Mouse (Mus musculus): ENCODE data around the gene Gm49388. TPM values are rescaled to one million over a fixed set of nuclear protein-coding genes. Genes with fewer than 3 reads are reported as not detected.

Gm49388 gene
- total RNA-seq, 1 experiment = 1.9 TPM

DNA sequence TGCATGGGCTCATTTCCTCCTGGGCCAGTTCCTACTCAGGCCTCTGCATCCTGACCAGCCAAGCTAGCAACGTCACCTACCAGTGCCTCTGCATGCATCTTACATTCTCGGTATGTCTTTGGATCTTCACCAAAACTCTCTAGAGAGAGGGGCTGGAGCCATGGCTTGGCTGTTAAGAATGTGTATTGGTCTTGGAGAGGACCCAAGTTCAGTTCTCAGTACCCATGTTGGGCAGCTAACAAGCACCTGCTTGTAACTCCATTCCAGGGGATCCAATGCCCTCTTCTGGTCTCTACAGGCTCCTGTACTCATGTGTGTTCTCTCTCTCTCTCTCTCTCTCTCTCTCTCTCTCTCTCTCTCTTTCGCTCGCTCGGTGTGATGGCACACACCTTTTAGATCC is 32.4 kb downstream of the Gm49388 start:
- in situ Hi-C loops (cut with MboI; ENCODE audit: low sequenced_read_pairs in 2 of 2, unreplicated experiment in 2 of 2) = no loop called here
- no peak overlapping the region for H3K4me3 ChIP-seq (ENCODE audit: insufficient read depth in 1 of 2, low read depth in 1 of 2, low read length in 2 of 2, poor library complexity in 1 of 2, severe bottlenecking in 1 of 2)
- H3K36me3 ChIP-seq (ENCODE audit: control insufficient read depth, insufficient read depth, low read length, poor library complexity, severe bottlenecking) = no peaks in the 10 kb centered on the region
- H3K9ac ChIP-seq (ENCODE audit: insufficient read depth, low read depth, low read length, poor library complexity, severe bottlenecking) = no peak overlapping the region
- H3K27ac ChIP-seq (ENCODE audit: insufficient read depth, low read depth, low read length, poor library complexity, severe bottlenecking) = no peak overlapping the region
- no peak for DNase-seq (ENCODE audit: low read depth, low spot score)
- peaks cover 1 to 14% of the 10 kb centered on the region in 2 experiments; a peak in 2 of 4 replicates for H3K4me1 ChIP-seq (ENCODE audit: control insufficient read depth in 2 of 2, insufficient read depth in 2 of 2, low read length in 2 of 2, poor library complexity in 1 of 2)
- H3K9me3 ChIP-seq (ENCODE audit: control insufficient read depth, insufficient read depth, low read depth, low read length) = no peaks in the 10 kb centered on the region
- TF ChIP-seq CHD2 (IDR thresholded peaks at IDR 0.05; ENCODE audit: low read depth, low read length) (no peak), HCFC1 (IDR thresholded peaks at IDR 0.05; ENCODE audit: borderline replicate concordance, insufficient read depth, low read length) (no peak), MAFK (IDR thresholded peaks at IDR 0.05; ENCODE audit: insufficient read depth, low read depth, low read length) (no peak), ZNF384 (IDR thresholded peaks at IDR 0.05; ENCODE audit: low read depth, low read length) (no peak), ZC3H11A (IDR thresholded peaks at IDR 0.05; ENCODE audit: borderline replicate concordance, low read depth, low read length) (no peak)

DNA sequence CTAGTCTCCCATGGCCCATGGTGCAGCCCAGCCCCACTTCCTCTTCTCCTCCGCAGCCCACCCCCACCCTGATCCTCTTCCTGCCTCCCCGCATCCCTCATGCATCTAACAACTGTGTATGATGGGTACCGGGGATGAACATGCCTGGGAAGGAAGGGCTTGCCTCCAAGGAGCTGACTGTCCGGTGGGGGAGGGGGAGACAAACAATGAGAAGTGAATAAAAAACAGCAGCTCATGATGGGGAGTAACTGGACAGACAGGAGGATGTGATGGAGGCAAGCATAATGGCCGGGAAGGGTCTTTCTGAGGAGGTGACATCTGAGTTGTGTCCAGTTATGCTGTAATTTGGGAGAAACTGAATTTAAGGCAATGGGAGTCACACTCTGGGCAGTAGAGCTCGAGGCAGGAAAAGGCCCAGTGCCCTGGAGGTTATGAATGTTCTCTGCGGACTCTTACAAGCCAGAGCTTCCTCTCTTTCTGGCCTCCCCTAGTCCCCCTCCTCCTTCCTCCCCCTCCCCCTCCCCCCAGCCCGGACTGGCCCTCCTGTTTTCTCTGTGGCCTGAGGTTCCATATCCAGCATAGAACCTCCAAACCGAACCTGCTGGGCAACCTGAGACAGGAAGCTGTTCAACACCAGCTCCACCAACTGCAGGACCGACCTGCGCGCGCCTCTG is 35.6 kb downstream of the Gm49388 start:
- Histone ChIP-seq H3K9ac (ENCODE audit: insufficient read depth, low read depth, low read length, poor library complexity, severe bottlenecking) (no peak overlapping the region), H3K9me3 (ENCODE audit: control insufficient read depth, insufficient read depth, low read depth, low read length) (no peaks in the 10 kb centered on the region), H3K27ac (ENCODE audit: insufficient read depth, low read depth, low read length, poor library complexity, severe bottlenecking) (no peak overlapping the region), H3K36me3 (ENCODE audit: control insufficient read depth, insufficient read depth, low read length, poor library complexity, severe bottlenecking) (no peaks in the 10 kb centered on the region), H3K4me3 (ENCODE audit: insufficient read depth in 1 of 2, low read depth in 1 of 2, low read length in 2 of 2, poor library complexity in 1 of 2, severe bottlenecking in 1 of 2) (no peak overlapping the region), H3K4me1 (ENCODE audit: control insufficient read depth in 2 of 2, insufficient read depth in 2 of 2, low read length in 2 of 2, poor library complexity in 1 of 2) (peaks cover 0 to 7% of the 10 kb centered on the region in 2 experiments; a peak in 1 of 4 replicates)
- no peak for DNase-seq (ENCODE audit: low read depth, low spot score)
- TF ChIP-seq HCFC1 (IDR thresholded peaks at IDR 0.05; ENCODE audit: borderline replicate concordance, insufficient read depth, low read length) (no peak), CHD2 (IDR thresholded peaks at IDR 0.05; ENCODE audit: low read depth, low read length) (no peak), ZNF384 (IDR thresholded peaks at IDR 0.05; ENCODE audit: low read depth, low read length) (no peak), MAFK (IDR thresholded peaks at IDR 0.05; ENCODE audit: insufficient read depth, low read depth, low read length) (no peak), ZC3H11A (IDR thresholded peaks at IDR 0.05; ENCODE audit: borderline replicate concordance, low read depth, low read length) (no peak)
- in situ Hi-C loops (cut with MboI; ENCODE audit: low sequenced_read_pairs in 2 of 2, unreplicated experiment in 2 of 2) = no loop called here

DNA sequence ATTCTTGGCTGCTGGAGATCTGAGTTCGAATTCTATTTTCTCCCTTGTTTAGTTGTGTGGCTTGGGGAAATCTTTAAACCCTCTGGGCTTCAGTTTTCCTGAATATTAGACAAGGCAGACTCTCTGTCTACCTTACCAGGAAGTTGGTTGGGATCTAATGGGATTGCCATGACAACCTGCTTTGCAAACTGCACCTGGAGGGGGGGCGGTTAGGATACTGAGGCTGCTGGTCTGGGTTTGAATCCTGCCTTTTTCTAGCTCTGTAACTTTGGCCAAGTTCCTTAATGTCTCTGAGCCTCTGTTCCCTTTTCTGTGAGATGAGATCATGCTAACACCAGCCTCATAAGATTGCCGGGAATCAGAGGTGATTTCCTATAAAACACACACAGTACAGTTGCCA is 37.1 kb downstream of the Gm49388 start:
- in situ Hi-C loops (cut with MboI; ENCODE audit: low sequenced_read_pairs in 2 of 2, unreplicated experiment in 2 of 2) = no loop called here
- Histone ChIP-seq H3K9ac (ENCODE audit: insufficient read depth, low read depth, low read length, poor library complexity, severe bottlenecking) (no peak overlapping the region), H3K9me3 (ENCODE audit: control insufficient read depth, insufficient read depth, low read depth, low read length) (no peaks in the 10 kb centered on the region), H3K36me3 (ENCODE audit: control insufficient read depth, insufficient read depth, low read length, poor library complexity, severe bottlenecking) (no peaks in the 10 kb centered on the region), H3K4me1 (ENCODE audit: control insufficient read depth in 2 of 2, insufficient read depth in 2 of 2, low read length in 2 of 2, poor library complexity in 1 of 2) (peaks cover 0 to 2% of the 10 kb centered on the region in 2 experiments; a peak in 1 of 4 replicates), H3K27ac (ENCODE audit: insufficient read depth, low read depth, low read length, poor library complexity, severe bottlenecking) (no peak overlapping the region), H3K4me3 (ENCODE audit: insufficient read depth in 1 of 2, low read depth in 1 of 2, low read length in 2 of 2, poor library complexity in 1 of 2, severe bottlenecking in 1 of 2) (no peak overlapping the region)
- no peak for DNase-seq (ENCODE audit: low read depth, low spot score)
- no peak for TF ChIP-seq ZC3H11A (IDR thresholded peaks at IDR 0.05; ENCODE audit: borderline replicate concordance, low read depth, low read length)
- TF ChIP-seq CHD2 (IDR thresholded peaks at IDR 0.05; ENCODE audit: low read depth, low read length) = no peak
- no peak for TF ChIP-seq HCFC1 (IDR thresholded peaks at IDR 0.05; ENCODE audit: borderline replicate concordance, insufficient read depth, low read length)
- TF ChIP-seq MAFK (IDR thresholded peaks at IDR 0.05; ENCODE audit: insufficient read depth, low read depth, low read length) = no peak
- no peak for TF ChIP-seq ZNF384 (IDR thresholded peaks at IDR 0.05; ENCODE audit: low read depth, low read length)

DNA sequence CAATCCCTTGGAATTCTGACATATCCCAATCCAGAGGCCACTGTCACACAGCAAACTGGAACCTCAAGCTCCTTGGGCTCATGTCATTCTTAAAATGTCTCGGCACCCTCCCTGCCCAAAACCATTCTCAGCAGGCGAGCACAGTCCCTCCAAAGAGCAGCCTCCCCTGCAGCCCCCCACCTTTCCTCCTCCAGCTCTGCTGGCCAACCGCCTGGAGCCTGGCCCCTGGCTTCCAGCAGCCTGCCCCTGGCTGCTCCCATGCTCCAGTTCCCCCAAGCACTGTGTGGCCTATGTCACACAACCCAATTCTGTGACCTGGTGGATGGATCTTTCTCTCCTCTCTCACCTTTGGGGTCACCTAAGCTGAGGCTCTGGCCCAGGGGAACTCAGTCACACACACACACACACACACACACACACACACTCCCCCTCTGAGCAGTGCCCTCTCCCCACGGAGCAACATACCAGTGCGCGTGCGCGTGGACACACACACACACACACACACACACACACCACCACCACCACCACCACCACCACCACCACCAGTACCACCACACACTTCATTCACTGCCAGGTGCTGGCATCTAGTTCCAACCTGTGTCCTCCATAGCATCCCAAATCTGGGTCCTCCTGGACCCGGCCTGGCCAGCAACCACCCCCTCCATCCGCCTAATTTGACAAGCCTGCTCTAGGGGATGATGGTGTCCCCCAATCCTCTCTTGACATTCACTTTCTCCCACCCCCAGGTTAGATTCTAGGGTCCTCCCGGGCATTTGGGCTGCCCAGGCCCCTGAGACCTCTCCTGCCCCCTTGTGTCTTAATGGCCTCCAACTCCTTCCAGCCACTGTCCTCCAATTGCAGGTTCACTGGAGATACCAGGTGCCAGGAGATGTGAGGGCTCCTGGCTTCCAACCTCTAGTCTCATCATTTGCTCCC is 38.1 kb downstream of the Gm49388 start:
- Histone ChIP-seq H3K36me3 (ENCODE audit: control insufficient read depth, insufficient read depth, low read length, poor library complexity, severe bottlenecking) (no peaks in the 10 kb centered on the region), H3K4me3 (ENCODE audit: insufficient read depth in 1 of 2, low read depth in 1 of 2, low read length in 2 of 2, poor library complexity in 1 of 2, severe bottlenecking in 1 of 2) (peak overlapping the region; percentile 79 to 83), H3K9me3 (ENCODE audit: control insufficient read depth, insufficient read depth, low read depth, low read length) (no peaks in the 10 kb centered on the region), H3K9ac (ENCODE audit: insufficient read depth, low read depth, low read length, poor library complexity, severe bottlenecking) (no peak overlapping the region; the same call in 1 of the 2 replicates), H3K27ac (ENCODE audit: insufficient read depth, low read depth, low read length, poor library complexity, severe bottlenecking) (no peak overlapping the region), H3K4me1 (ENCODE audit: control insufficient read depth in 2 of 2, insufficient read depth in 2 of 2, low read length in 2 of 2, poor library complexity in 1 of 2) (peaks cover 0 to 2% of the 10 kb centered on the region in 2 experiments; a peak in 1 of 4 replicates)
- DNase-seq (ENCODE audit: low read depth, low spot score) = no peak
- in situ Hi-C loops (cut with MboI; ENCODE audit: low sequenced_read_pairs in 2 of 2, unreplicated experiment in 2 of 2) = no loop called here
- no peak for TF ChIP-seq HCFC1 (IDR thresholded peaks at IDR 0.05; ENCODE audit: borderline replicate concordance, insufficient read depth, low read length)
- TF ChIP-seq MAFK (IDR thresholded peaks at IDR 0.05; ENCODE audit: insufficient read depth, low read depth, low read length) = no peak
- TF ChIP-seq ZC3H11A (IDR thresholded peaks at IDR 0.05; ENCODE audit: borderline replicate concordance, low read depth, low read length) = no peak
- no peak for TF ChIP-seq ZNF384 (IDR thresholded peaks at IDR 0.05; ENCODE audit: low read depth, low read length)
- TF ChIP-seq CHD2 (IDR thresholded peaks at IDR 0.05; ENCODE audit: low read depth, low read length) = no peak
